Mouse (Mus musculus) lung, postnatal 0 days (tissue): ENCODE measurements at regions not wholly inside any gene's neighbourhood (a gene's known extent, or its start where the extent isn't known, plus 50 kb on each side); places are given as distances from the start of the nearest gene placed in this dataset.

ENCODE experiments used
- CTCF ChIP-seq: IDR thresholded peaks from 2 replicates; pipeline ENCODE4 v1.5.1; 2016; ENCODE audit warnings: antibody characterized with exemption, mild to moderate bottlenecking
- EP300 ChIP-seq: IDR thresholded peaks from 2 replicates; pipeline ENCODE4 v1.6.1; 2016; ENCODE audit warnings: antibody characterized with exemption, mild to moderate bottlenecking, control low read depth

DNA sequence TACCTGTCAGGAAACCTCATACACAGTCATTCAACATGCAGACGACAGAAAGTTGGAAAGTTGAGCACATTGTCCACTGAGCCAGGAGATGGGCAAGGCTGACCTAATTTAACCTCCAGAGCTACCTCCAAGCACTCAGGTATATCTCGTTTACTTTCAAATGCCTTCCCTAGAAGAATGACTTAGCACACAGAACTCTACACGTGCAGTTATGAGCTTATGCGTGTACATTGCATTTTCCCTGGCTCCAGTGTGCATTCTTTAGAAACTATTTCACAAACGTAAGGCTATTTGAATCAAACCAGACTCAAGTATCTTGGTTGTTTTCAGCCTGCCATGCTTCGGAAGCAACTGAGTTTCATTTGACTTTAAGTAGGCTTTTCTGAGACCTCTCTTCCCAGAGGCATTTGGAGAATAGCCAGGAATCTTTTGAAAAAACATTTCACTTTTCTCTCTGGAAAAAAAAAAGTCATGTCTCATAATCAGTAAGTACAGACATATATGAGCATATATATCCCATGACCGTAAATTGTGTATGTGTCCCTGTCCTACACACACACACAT is 336.8 kb upstream of the N6amt1 start:
- TF ChIP-seq CTCF: no peak
- TF ChIP-seq EP300: peak; percentile 53
